Mouse (Mus musculus) liver, adult 2 months (tissue): ENCODE data around the gene Lclat1. TPM values are rescaled to one million over a fixed set of nuclear protein-coding genes. Genes with fewer than 3 reads are reported as not detected.

ENCODE experiments used
- DNase-seq: peaks from one replicate; pipeline ENCODE4 v3.0.0-alpha.2; 2011; ENCODE audit warnings: low read depth, low spot score; ENCODE audit errors: extremely low read depth
- H3K27ac ChIP-seq: fragments of 200-500 bp; replicated peaks from 2 replicates; pipeline ENCODE4 v1.5.1; 2012; ENCODE audit warnings: low read depth, mild to moderate bottlenecking, control low read depth, inconsistent platforms, low read length; ENCODE audit not compliant: insufficient read depth
- H3K27me3 ChIP-seq: fragments of 200-500 bp; 2 replicates; pipeline ENCODE4 v1.6.1; 2012; ENCODE audit warnings: mild to moderate bottlenecking, moderate library complexity, low read length, inconsistent platforms; ENCODE audit not compliant: control insufficient read depth, insufficient read depth
- H3K36me3 ChIP-seq: fragments of 200-500 bp; 2 replicates; pipeline ENCODE4 v1.6.1; 2012; ENCODE audit warnings: low read length, inconsistent platforms; ENCODE audit not compliant: control insufficient read depth, insufficient read depth
- H3K4me1 ChIP-seq: fragments of 200-500 bp; 2 replicates; pipeline ENCODE4 v1.6.1; 2011; ENCODE audit warnings: low read length; ENCODE audit not compliant: control insufficient read depth, insufficient read depth
- H3K4me3 ChIP-seq: fragments of 200-500 bp; 2 replicates; pipeline ENCODE4 v1.5.1; 2011; ENCODE audit warnings: low read depth, mild to moderate bottlenecking, control low read depth, low read length, moderate library complexity; ENCODE audit not compliant: insufficient read depth
- H3K79me2 ChIP-seq: fragments of 200-500 bp; 2 replicates; pipeline ENCODE4 v1.6.1; 2012; ENCODE audit warnings: inconsistent platforms, mild to moderate bottlenecking, low read length, moderate library complexity; ENCODE audit not compliant: control insufficient read depth, insufficient read depth
- H3K9ac ChIP-seq: fragments of 200-500 bp; 2 replicates; pipeline ENCODE4 v1.6.1; 2012; ENCODE audit warnings: low read depth, mild to moderate bottlenecking, control low read depth, inconsistent platforms, low read length
- CTCF ChIP-seq: fragments of 200-500 bp; IDR thresholded peaks from 2 replicates; pipeline ENCODE4 v1.5.1; 2011; ENCODE audit warnings: low read depth, low read length, control low read depth
- POLR2A ChIP-seq: fragments of 200-500 bp; IDR thresholded peaks from 2 replicates; pipeline ENCODE4 v1.6.1; 2011; ENCODE audit warnings: low read length, control low read depth; ENCODE audit not compliant: insufficient read depth; ENCODE audit errors: extremely low read depth
- WGBS: fragments of 180-500 bp; shearing (Covaris S2); methylation state at CpG from one replicate; pipeline ENCODE4 v1.1.7; 2018; 5-methylcytosine and 5-hydroxymethylcytosine counted together
- polyA plus RNA-seq: library from polyadenylated mRNA; depleted of rRNA; stranded (reverse); fragments of >200 nt; gene quantifications from 2 replicates; pipeline ENCODE4 v1.2.3, GENCODE M21; 2012
- total RNA-seq: library from RNA; depleted of rRNA; stranded (reverse); fragments of >200 nt; gene quantifications from 2 replicates; pipeline ENCODE4 v1.2.3, GENCODE M21; 2014

Lclat1 gene
- total and polyA plus RNA-seq, 2 experiments, result 12.3 to 24.1 TPM

DNA sequence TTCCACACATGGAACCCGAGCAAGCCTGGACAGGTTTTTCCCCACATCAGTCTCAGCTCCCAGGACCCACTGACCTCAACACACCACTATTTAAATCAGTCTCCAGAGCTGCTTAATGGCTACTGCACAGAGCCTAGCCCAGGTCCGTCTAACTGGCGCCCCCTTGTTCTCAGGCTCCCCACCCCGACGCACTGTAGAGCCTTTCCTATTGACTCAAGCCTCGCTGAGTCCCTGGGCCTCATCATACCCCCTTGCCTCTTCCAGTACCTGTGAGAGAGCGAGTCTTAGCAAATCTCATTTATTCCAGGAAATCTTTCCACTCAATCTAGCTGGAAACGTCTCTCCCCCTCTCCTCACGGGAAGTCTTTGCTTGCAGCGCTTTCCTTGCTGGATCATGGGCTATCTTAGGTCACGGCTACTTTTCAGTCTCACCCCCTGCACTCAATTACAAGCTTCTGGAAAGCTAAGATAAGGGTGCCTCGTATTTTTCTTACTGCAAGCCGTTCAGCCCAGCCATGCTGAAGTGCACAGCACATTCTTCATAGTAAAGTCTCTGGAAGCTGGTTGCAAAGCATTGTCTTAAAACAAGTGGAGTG lies 137.4 kb downstream of the Lclat1 start:
- WGBS, result 72% methylated on average over 13 of the region's 13 CpGs

DNA sequence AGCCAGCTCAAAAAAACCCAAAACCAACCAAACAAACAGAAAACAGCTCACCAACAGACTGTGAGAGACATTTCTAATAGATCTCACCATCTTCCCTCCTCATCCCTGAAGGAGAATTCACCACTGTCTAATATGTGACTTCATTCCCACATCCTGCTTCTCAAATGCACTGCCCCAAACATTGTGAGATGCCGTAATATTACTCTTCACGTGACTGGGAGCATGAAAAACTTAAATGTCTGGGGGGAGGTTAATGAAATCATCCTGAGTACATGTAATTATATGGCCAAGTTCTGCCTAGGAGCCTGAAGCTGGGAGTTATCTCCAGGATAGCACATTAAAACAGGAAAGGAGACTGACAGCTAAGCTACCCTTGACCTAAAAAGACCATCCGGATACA lies 138.3 kb downstream of the Lclat1 start:
- TF ChIP-seq POLR2A (no peak), CTCF (no peak)
- H3K9ac ChIP-seq, result no peak overlapping the region
- WGBS, result 72% methylated on average over 3 of the region's 3 CpGs
- H3K79me2 ChIP-seq, result no peaks in the 10 kb centered on the region
- no peak overlapping the region for H3K27ac ChIP-seq
- DNase-seq, result no peak
- peaks cover 2% of the 10 kb centered on the region; the same call in 1 of the 2 replicates for H3K4me1 ChIP-seq
- H3K36me3 ChIP-seq, result no peaks in the 10 kb centered on the region
- H3K4me3 ChIP-seq, result no peak overlapping the region
- H3K27me3 ChIP-seq, result no peaks in the 10 kb centered on the region

More for the DNA sequence above, 137.4 kb downstream of the Lclat1 start:
- no peak for TF ChIP-seq CTCF
- TF ChIP-seq POLR2A, result no peak
- peaks cover 2% of the 10 kb centered on the region; the same call in 1 of the 2 replicates for H3K4me1 ChIP-seq
- H3K4me3 ChIP-seq, result no peak overlapping the region
- no peak overlapping the region for H3K27ac ChIP-seq
- no peak overlapping the region for H3K9ac ChIP-seq
- H3K27me3 ChIP-seq, result no peaks in the 10 kb centered on the region
- H3K79me2 ChIP-seq, result no peaks in the 10 kb centered on the region
- DNase-seq, result no peak
- H3K36me3 ChIP-seq, result peaks cover 1% of the 10 kb centered on the region; the same call in 1 of the 2 replicates

DNA sequence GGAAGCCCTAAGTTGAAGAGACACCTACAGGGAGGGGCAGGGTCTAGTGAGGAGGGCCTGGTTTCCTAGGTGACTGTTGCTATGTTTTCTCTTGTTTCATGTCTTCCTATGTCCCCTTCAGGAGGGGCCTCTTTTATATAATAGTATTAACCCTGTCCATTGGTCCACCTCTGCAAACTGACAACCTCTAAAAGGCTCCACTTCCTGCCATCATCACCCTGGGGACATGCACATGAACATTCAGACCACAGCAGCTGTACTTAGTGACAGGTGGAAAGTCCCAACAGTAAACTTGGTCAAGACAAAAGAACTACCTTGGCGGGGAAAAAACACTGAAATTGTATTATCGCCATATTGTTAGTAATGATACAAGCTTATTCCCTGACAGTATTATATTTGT lies 139.1 kb downstream of the Lclat1 start:
- no peaks in the 10 kb centered on the region for H3K79me2 ChIP-seq
- no peak for DNase-seq
- WGBS, result 94% methylated on average over 2 of the region's 2 CpGs
- peaks cover 2% of the 10 kb centered on the region; the same call in 1 of the 2 replicates for H3K4me1 ChIP-seq
- H3K36me3 ChIP-seq, result no peaks in the 10 kb centered on the region
- no peak overlapping the region for H3K27ac ChIP-seq
- TF ChIP-seq POLR2A (no peak), CTCF (no peak)
- no peaks in the 10 kb centered on the region for H3K27me3 ChIP-seq
- no peak overlapping the region for H3K4me3 ChIP-seq
- H3K9ac ChIP-seq, result no peak overlapping the region

DNA sequence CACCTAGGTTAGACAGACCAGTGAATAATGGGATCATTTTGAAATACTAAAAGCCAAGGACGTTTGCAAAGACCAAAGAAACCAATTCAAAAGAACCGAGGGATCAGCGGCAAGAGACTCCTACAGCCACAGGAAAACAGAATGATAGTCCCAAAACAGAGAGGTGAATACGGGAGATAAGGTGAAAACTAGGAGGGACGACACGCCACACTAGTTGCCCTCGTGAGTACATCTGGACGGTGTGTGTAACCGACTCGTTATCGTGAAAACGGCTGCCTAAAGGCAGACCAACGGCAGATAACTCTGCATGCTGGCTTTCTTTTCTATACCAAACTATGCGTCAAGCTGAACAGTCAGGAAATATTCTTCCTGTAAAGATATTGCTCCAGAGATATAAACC lies 140.0 kb downstream of the Lclat1 start:
- no peak for DNase-seq
- 88% methylated on average over 14 of the region's 14 CpGs for WGBS
- no peak overlapping the region for H3K9ac ChIP-seq
- no peak overlapping the region for H3K4me3 ChIP-seq
- H3K4me1 ChIP-seq, result peaks cover 2% of the 10 kb centered on the region; the same call in 1 of the 2 replicates
- H3K27ac ChIP-seq, result no peak overlapping the region
- no peaks in the 10 kb centered on the region for H3K36me3 ChIP-seq
- no peak for TF ChIP-seq POLR2A
- no peak for TF ChIP-seq CTCF
- no peaks in the 10 kb centered on the region for H3K79me2 ChIP-seq
- no peaks in the 10 kb centered on the region for H3K27me3 ChIP-seq

DNA sequence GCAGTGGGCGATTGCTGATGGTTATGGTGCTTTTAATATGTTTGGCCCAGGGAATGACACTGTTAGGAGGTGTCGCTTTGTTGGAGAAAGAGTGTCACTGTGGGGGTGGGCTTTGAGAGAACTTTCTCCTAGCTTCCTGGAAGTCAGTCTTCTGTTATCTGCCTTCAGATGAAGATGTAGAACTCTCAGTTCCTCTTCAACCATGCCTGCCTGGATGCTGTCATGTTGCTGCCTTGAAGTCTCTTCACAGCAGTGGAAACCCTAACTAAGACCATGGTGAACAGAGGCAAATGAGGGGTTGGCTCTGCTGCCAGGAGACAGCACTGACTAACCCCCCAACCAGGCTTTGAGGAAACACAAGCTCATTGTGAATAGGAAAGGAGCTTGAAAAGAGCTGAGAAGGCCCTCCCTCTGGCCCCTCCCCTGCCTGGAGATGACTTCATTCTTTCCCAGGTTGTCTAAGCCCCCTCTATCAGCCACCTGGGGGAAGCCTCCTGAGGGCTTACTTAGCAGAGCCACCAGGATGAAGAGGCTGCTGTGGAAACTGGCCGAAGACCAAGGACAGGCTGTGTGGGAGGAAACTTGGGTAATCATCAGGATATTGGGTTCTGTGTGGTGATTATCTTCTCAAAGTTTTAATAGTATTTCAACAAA lies 142.8 kb downstream of the Lclat1 start:
- Histone ChIP-seq H3K27ac (no peak overlapping the region), H3K27me3 (no peaks in the 10 kb centered on the region), H3K79me2 (no peaks in the 10 kb centered on the region), H3K36me3 (no peaks in the 10 kb centered on the region), H3K9ac (no peak overlapping the region), H3K4me1 (peaks cover 2% of the 10 kb centered on the region; the same call in 1 of the 2 replicates), H3K4me3 (no peak overlapping the region)
- TF ChIP-seq POLR2A, result no peak
- TF ChIP-seq CTCF, result no peak
- 76% methylated on average over 3 of the region's 3 CpGs for WGBS
- no peak for DNase-seq

DNA sequence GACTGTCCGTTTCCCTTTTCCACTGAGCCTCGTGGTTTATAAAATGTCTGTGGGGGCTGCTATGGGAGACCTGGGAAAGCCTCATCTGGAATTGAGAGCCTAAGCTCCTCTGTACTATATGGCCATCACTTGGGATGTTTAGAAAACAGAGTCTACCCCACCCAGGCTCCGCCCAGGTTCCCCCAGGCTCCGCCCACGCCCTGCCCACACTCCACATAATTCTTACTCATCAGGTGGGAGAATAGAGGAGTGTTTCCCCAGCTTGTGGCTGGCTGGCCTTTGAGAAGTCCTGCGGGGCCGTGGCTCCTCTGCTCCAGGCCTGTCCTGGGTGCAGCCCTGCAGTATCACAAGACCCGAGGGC lies 143.3 kb downstream of the Lclat1 start:
- Histone ChIP-seq H3K27me3 (no peaks in the 10 kb centered on the region), H3K9ac (no peak overlapping the region), H3K4me1 (peaks cover under 1% of the 10 kb centered on the region; the same call in 1 of the 2 replicates), H3K79me2 (no peaks in the 10 kb centered on the region), H3K36me3 (no peaks in the 10 kb centered on the region), H3K4me3 (no peak overlapping the region), H3K27ac (no peak overlapping the region)
- WGBS, result 67% methylated on average over 8 of the region's 8 CpGs
- TF ChIP-seq POLR2A (no peak), CTCF (no peak)
- no peak for DNase-seq
